Mouse (Mus musculus) mesoderm, embryonic 11.5 days (tissue): ENCODE data around the gene Trim40.
"Not testable (repeated sequence)": the region's sequence is repeated elsewhere in the genome, so short reads cannot be mapped to it uniquely, and the experiment has no call there.

Experiments used
- DNase-seq: peaks from one replicate; pipeline ENCODE4 v3.0.0-alpha.2; 2012; ENCODE audit warnings: low read depth, low spot score

Trim40 gene

GRCm38 (mm10) chr17:36893387-36893786, 3.5 kb upstream of the Trim40 start:
- DNase-seq: no peak

- DNase-seq: peak; percentile 47
Observed at GRCm38 (mm10) chr17:36892362-36892761, 2.4 kb upstream of the Trim40 start.

GRCm38 (mm10) chr17:36891496-36891895, 1.6 kb upstream of the Trim40 start:
- not testable (repeated sequence) for DNase-seq

- DNase-seq: no peak
Observed at GRCm38 (mm10) chr17:36885132-36885790, 4.7 kb downstream of the Trim40 start.

- no peak for DNase-seq
Observed at GRCm38 (mm10) chr17:36883350-36883749, 6.6 kb downstream of the Trim40 start.

GRCm38 (mm10) chr17:36874636-36875035, 15.3 kb downstream of the Trim40 start:
- no peak for DNase-seq

- DNase-seq: no peak
Observed at GRCm38 (mm10) chr17:36869955-36870810, 19.7 kb downstream of the Trim40 start.

- no peak for DNase-seq
Observed at GRCm38 (mm10) chr17:36869284-36869954, 20.5 kb downstream of the Trim40 start, which contains the start of gene Trim10. Gene Trim10, plus strand, starts transcription at chr17:36869574.

- no peak for DNase-seq
Observed at GRCm38 (mm10) chr17:36868836-36869235, 21.1 kb downstream of the Trim40 start.

GRCm38 (mm10) chr17:36866719-36867527, 23.0 kb downstream of the Trim40 start, which contains the start of gene Trim15:
Gene Trim15, minus strand, starts transcription at chr17:36867210.
- DNase-seq: peak; percentile 12

GRCm38 (mm10) chr17:36861680-36862079, 28.2 kb downstream of the Trim40 start:
- DNase-seq: no peak

GRCm38 (mm10) chr17:36858181-36858580, 31.7 kb downstream of the Trim40 start:
- DNase-seq: no peak

GRCm38 (mm10) chr17:36856236-36856635, 33.7 kb downstream of the Trim40 start:
- DNase-seq: no peak

- no peak for DNase-seq
Observed at GRCm38 (mm10) chr17:36855484-36855883, 34.4 kb downstream of the Trim40 start.

GRCm38 (mm10) chr17:36851627-36852026, 38.3 kb downstream of the Trim40 start:
- DNase-seq: no peak

- DNase-seq: no peak
Observed at GRCm38 (mm10) chr17:36851200-36851599, 38.7 kb downstream of the Trim40 start.

- DNase-seq: no peak
Observed at GRCm38 (mm10) chr17:36849992-36850391, 39.9 kb downstream of the Trim40 start.

- DNase-seq: no peak
Observed at GRCm38 (mm10) chr17:36848911-36849310, 41.0 kb downstream of the Trim40 start.

GRCm38 (mm10) chr17:36844725-36845124, 45.2 kb downstream of the Trim40 start:
- DNase-seq: no peak

GRCm38 (mm10) chr17:36844286-36844719, 45.6 kb downstream of the Trim40 start:
- DNase-seq: no peak

- no peak for DNase-seq
Observed at GRCm38 (mm10) chr17:36843696-36844095, 46.2 kb downstream of the Trim40 start.
